8 mouse cellular contexts compared by ENCODE assay signal in genomic region chr19:34241247-34241915, GRCm38 (mm10). TPM values are rescaled to one million over a fixed set of nuclear protein-coding genes. Genes with fewer than 3 reads are reported as not detected.
DNase-seq lines count a peak whose midpoint lies in the region; ATAC-seq and TF ChIP-seq lines count a peak whose summit lies in the region.

No protein-coding gene starts in this region.

- TF ChIP-seq POLR2A in cerebellum, adult 2 months (IDR thresholded peaks at IDR 0.05; ENCODE audit: borderline replicate concordance, insufficient read depth, low read length): no peak

- no peaks in the 10 kb centered on the region for H3K27me3 ChIP-seq in cerebellum, adult 2 months (ENCODE audit: control insufficient read depth, insufficient read depth, low read length)

- DNase-seq in cerebellum, adult 2 months: peak in 1 of 2 experiments; percentile 9
- no peak for DNase-seq in cerebellum, postnatal 25 days
- DNase-seq in left cerebral cortex, adult 2 months (ENCODE audit: extremely low spot score in 1 of 2, low spot score in 2 of 2): no peak
- DNase-seq in left cerebral cortex, postnatal 36 days (ENCODE audit: low spot score in 2 of 2): no peak
- DNase-seq in c-Kit-positive CD71-positive TER-119-positive erythroid progenitor cells, embryonic 14.5 days (ENCODE audit: low spot score): peak; percentile 18
- DNase-seq in right cerebral cortex, postnatal 36 days (ENCODE audit: low spot score in 2 of 2): no peak
- no peak for DNase-seq in gastrocnemius, postnatal 10 days

- peak; percentile 32; the same call in 1 of the 2 replicates for TF ChIP-seq CTCF in cerebellum, adult 2 months (IDR thresholded peaks at IDR 0.05; ENCODE audit: borderline replicate concordance, insufficient read depth, low read depth, low read length)
- peak; percentile 74 for TF ChIP-seq CTCF in left cerebral cortex, adult 2 months (IDR thresholded peaks at IDR 0.05)

- ATAC-seq in megakaryocyte-erythroid progenitor cell, adult 5-6 weeks (replicated peaks; ENCODE audit: low FRiP score, low TSS enrichment, poor library complexity, severe bottlenecking): peak; percentile 79

- WGBS in cerebellum, adult 2 months: 63% methylated on average over 15 of the region's 15 CpGs

- no peak overlapping the region for H3K27ac ChIP-seq in cerebellum, adult 2 months (ENCODE audit: insufficient read depth, low read length)
- H3K27ac ChIP-seq in left cerebral cortex, adult 2 months: no peak overlapping the region

- no peaks in the 10 kb centered on the region for H3K4me1 ChIP-seq in cerebellum, adult 2 months (ENCODE audit: control insufficient read depth, insufficient read depth, low read length)

- no peak overlapping the region for H3K4me3 ChIP-seq in cerebellum, adult 2 months (replicated peaks; ENCODE audit: insufficient read depth, low read depth, low read length)
- H3K4me3 ChIP-seq in left cerebral cortex, adult 2 months: no peak overlapping the region

- intact Hi-C loops in left cerebral cortex, adult 2 months (cut with DNase I): loop anchor here (5.0 to 10.0 kb wide), 5 partner anchors 87 to 859 kb away; no protein-coding TSS in a partner anchor
- intact Hi-C loops in left cerebral cortex, postnatal 36 days (cut with DNase I): loop anchor here (5.0 to 10.0 kb wide), 4 partner anchors 46 to 393 kb away; no protein-coding TSS in a partner anchor

RNA-seq across cellular contexts. Expression of gene Acta2, which starts 14.0 kb away (rescaled TPM):
- 22.0 and 28.4 TPM in 2 replicates for polyA plus RNA-seq in cerebellum, adult 2 months (2012; rRNA removed)
- 10 to 100 TPM; 11.2 to 16.5 TPM for total RNA-seq in left cerebral cortex, adult 2 months (2021)
- total RNA-seq in left cerebral cortex, postnatal 36 days (2021): 10 to 100 TPM; 18.2 to 18.9 TPM
- not detected in 2 replicates for total RNA-seq in megakaryocyte-erythroid progenitor cell, adult 5-6 weeks (2014; fragmentation: Nextera tagmentation)
- total RNA-seq in megakaryocyte-erythroid progenitor cell, adult 5-6 weeks (2017): not detected in 2 replicates
- 100 to 1,000 TPM; 517 to 534 TPM for total RNA-seq in gastrocnemius, postnatal 10 days (2021)

RNA-seq across cellular contexts. Expression of gene Fas, which starts 49.1 kb away (rescaled TPM):
- 1.5 and 1.8 TPM in 2 replicates for polyA plus RNA-seq in cerebellum, adult 2 months (2012; rRNA removed)
- 1 to 10 TPM in 1 of 2 experiments, under 1 TPM in 1; 0.84 to 2.3 TPM for total RNA-seq in left cerebral cortex, adult 2 months (2021)
- 1 to 10 TPM; 1.6 to 1.7 TPM for total RNA-seq in left cerebral cortex, postnatal 36 days (2021)
- not detected in 2 replicates for total RNA-seq in megakaryocyte-erythroid progenitor cell, adult 5-6 weeks (2014; fragmentation: Nextera tagmentation)
- total RNA-seq in megakaryocyte-erythroid progenitor cell, adult 5-6 weeks (2017): 1.2 and 1.8 TPM in 2 replicates
- total RNA-seq in gastrocnemius, postnatal 10 days (2021): 1 to 10 TPM; 2.0 to 3.7 TPM

RNA-seq across cellular contexts. Expression of gene Stambpl1, which starts 49.4 kb away (rescaled TPM):
- polyA plus RNA-seq in cerebellum, adult 2 months (2012; rRNA removed): 15.8 and 17.9 TPM in 2 replicates
- 10 to 100 TPM; 18.5 to 21.6 TPM for total RNA-seq in left cerebral cortex, adult 2 months (2021)
- 10 to 100 TPM; 18.0 to 18.4 TPM for total RNA-seq in left cerebral cortex, postnatal 36 days (2021)
- total RNA-seq in megakaryocyte-erythroid progenitor cell, adult 5-6 weeks (2014; fragmentation: Nextera tagmentation): 4.5 and 15.8 TPM in 2 replicates
- 4.0 and 5.8 TPM in 2 replicates for total RNA-seq in megakaryocyte-erythroid progenitor cell, adult 5-6 weeks (2017)
- 1 to 10 TPM; 2.3 to 2.6 TPM for total RNA-seq in gastrocnemius, postnatal 10 days (2021)

Comparison
In these comparisons a context has a peak if more than half of its experiments do, and no peak if none do; other contexts are left out.
1. RNA of gene Acta2, which starts 14.0 kb away (total RNA-seq): 517 to 534 TPM in gastrocnemius, postnatal 10 days; 18.2 to 18.9 TPM in left cerebral cortex, postnatal 36 days, 11.2 to 16.5 TPM in left cerebral cortex, adult 2 months and not detected in megakaryocyte-erythroid progenitor cell, adult 5-6 weeks; every median in the first group is over 10 times any median in the second.